Mouse (Mus musculus) heart, adult 11 months (tissue): ENCODE measurements around the gene Paxx.

ENCODE experiments used
- DNase-seq: peaks from one replicate; pipeline ENCODE4 v3.0.0; 2022

Gene Paxx

DNA sequence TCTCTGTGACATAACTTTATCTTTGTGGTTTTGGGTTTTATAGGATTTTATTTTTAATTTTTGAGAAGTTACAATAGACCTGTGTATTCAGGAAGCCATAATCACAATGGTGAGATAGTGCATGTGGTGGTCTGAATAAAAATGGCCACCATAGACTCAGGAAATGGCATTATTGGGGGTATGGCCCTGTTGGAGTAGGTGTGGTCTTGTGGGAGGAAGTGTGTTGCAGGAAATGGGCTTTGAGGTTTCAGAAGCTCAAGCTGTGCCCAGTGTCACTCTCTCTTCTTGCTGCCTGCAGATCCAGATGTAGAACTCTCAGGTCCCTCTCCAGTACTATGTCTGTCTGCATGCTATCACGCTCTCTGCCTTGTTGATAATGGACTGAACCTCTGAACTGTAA is 19.6 kb upstream of the Paxx start:
- no peak for DNase-seq

DNA sequence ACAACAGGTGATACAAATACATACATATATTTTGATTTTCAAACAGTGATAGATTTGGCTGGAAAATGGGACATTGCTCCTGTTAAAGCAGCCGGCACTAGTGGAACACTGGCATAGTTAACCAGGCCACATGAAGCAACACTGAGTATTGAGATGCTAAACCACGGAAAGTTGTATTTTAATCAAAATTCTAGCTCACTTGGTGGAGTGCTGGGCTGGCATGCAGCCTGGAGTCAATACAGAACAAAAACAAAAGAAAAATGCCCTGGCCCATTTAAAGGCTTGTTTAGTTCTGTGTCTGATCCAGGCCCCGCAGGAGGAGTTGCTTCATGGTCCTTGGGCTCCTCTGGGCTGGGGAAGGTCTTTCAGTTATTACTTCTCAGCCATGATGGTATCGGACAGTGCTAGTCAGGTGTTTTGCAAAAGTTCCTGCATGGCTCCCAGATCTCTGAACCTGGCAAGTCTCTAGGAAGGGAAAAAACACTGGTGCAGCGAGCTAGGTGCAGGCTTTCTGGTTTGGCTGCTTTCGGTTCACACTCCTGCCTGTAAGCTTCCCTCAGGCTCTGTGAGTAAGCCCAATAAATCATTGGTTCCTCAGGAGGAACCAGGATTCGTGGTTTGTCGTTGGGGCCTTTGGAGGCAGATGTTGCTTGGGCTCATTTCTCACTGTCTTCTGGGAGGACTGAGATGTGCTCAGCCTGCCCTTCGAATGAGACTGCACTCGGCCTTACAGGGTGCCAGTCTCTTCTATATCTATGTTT is 18.8 kb upstream of the Paxx start:
- no peak for DNase-seq

DNA sequence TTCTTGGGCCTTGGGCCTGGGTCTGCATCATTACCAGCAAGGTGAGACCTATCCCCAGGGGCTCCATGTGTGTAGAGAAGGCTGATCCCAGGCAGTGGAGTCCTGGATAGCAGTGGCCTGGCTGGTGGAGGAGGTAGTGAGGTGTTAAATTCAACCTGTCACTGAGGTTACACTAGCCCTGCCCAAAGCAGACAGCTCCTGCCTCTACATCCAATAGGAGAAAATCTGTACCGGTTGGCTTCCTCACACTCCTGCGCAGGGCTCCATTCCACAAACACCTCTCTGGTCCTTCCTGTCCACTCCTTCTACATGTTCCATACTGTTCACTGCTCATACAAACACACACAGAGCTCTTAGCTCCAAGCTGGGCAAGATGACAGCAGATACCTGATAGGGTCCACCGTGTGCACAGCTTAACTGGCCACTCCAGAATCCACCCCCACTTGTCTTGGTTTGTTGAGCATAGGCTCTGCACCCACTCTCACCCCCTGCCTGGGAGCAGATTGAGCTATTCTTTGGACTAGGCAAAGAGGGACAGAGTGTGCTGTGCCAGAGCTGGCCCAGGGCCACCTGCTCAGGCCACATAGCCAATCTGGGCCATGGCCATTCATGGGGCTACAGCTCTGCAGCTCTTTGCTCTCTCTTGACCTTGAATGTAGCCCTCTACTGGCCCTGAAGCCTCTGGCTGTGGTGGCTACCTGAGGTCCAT is 17.2 kb upstream of the Paxx start:
- peak; percentile 98 for DNase-seq

DNA sequence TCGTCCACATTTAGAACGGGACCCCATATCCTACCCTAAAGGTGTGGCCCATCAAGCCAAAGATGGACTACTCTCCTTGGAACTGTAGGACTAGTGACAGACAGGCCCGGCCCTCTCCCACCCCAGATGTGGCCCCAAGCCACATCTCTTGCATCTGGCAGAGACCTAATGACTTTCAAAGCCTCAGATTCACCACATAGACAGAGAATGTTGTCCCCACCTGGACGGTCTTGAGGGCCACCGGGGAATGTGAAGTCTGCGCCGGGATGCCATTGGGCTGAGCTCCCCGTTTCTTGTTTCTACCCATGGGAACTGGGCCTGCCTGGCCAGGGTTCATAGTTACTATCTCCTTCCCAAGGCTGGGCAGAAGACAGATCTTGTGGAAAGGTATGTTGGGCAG is 16.6 kb upstream of the Paxx start:
- no peak for DNase-seq

DNA sequence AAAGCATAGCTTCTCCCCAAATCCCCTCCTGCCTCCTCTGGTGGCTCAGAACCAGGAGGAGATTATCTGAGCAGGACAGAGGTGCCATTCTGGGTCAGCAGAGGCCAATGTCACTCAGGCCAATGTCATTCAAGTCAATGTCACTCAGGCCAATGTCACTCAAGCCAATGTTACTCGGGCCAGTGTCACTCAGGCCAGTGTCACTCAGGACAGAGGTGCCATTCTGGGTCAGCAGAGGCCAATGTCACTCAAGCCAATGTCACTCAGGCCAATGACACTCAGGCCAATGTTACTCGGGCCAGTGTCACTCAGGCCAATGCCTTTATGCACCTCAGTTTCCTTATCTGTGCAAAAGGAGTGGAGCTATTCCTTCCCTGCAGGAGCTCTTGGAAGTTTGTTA is 11.7 kb upstream of the Paxx start:
- DNase-seq: no peak

- DNase-seq: peak; percentile 97
Observed at GRCm38 (mm10) chr2:25469969-25470368, 9.1 kb upstream of the Paxx start, which contains the start of gene Ptgds. TSS of gene Ptgds (minus strand) at chr2:25470046.

DNA sequence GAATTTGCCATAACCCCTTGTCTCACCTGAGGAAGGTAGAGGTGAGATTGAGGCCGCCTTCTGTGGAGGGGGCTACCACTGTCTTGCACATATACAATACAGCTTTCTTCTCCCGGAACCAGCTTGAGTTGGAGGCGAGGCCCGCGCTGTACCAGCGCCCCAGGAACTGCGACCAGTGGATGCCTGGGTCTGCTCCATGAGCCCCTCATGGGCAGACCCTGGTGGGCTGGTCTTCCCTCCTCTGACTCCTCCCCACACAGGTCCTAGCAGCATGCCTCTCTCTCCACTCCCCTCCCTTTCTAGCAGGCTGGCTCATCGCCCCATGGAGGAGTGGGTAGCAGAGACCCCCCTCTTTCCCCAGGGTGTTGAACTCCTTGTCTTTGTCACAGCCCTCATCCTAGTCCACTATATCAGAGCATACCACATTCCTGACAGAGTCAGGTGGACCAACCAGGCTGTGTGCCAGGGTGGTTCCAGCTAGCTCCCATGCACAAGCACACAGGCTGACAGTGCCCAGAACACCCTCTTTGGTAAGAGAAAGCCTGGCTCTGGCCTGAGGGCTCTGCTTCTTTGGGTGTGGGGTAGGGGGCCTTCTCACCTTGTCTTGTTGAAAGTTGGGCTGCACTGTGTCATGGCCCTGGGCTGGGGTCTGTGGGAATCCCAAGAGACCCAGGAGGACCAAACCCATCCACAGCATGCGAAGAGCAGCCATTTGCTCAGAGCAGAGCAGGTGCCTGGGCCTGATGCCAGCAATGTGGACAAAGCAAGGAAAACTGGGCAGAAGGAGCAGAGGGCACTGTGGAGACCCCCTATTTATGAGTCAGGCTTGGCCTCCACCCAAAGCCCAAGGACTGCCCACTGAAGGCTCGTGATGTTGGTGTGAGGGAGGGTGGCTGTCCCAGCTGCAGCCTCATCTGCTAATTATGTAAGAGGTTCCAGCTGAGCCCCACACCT is 8.3 kb upstream of the Paxx start:
- peak; percentile 97 for DNase-seq

DNA sequence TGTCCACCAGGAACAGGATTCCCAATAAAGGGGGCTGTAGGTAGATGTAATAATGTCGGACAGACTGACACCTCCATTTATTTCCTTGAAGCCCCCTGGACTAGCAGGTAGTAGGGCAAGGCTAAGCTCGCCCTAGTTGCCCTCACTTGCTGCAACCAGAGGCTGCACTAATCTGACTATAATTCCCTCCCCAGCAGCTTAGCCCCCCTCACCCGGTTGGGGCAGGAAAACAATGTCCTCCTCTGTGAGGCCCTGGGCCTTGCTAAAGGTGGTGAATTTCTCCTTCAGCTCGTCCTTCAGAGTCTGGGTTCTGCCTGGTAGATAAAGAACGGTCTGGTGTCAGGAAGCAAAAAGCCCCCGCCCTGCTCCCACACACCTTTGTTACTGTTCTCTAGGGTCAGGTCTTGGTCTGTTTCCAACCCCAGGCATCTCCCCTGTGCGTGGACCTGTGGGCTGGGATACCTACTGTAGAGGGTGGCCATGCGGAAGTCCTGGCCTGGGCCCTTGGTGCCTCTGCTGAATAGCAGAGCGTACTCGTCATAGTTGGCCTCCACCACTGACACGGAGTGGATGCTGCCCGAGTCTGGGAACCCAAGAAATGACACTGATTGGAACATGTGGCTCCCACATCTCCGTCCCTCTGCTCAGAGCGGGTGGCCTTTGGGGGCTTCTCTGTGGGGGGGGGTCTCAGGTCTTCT is 6.9 kb upstream of the Paxx start:
- no peak for DNase-seq

DNA sequence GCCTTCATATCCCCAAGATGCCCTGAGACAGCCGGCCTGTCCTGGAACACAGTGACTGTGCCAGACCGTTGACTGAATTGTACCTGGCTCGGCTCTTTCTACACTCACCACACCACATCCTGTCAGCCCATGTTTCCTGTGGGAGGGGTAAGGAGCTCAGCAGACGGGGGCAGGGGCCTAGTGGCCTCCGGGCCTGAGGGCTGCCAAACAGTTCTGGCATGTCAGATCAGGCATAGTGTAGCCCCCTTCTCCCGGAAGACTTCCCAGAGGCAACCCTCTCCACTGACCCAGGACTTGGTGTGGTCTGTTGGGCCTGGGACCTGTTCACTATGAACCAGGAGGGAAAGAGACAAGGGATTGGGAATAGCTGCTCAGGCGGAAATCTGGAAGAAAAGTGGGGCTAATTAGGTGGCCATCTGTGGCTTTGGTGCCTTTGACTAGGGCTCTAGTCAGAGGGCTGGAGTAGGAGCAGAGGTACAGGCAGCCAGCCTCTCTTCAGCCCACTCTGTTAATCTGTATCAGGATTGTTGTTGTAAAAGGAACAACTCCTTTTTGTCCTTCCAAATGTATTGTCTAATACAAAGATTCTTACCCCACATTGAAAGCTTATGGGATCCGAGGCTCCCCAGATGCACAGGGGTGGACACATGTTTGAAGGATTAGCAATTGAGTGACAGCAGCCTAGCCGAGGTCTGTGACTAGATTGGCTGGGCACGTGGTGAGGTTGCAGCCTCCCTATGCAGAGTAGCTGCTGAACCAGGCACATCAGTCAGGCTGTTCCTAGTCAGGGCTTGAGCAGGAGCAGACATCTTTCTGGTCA is 5.1 kb upstream of the Paxx start:
- DNase-seq: peak; percentile 91

GRCm38 (mm10) chr2:25465256-25465655 is 4.4 kb upstream of the Paxx start:
- no peak for DNase-seq

DNA sequence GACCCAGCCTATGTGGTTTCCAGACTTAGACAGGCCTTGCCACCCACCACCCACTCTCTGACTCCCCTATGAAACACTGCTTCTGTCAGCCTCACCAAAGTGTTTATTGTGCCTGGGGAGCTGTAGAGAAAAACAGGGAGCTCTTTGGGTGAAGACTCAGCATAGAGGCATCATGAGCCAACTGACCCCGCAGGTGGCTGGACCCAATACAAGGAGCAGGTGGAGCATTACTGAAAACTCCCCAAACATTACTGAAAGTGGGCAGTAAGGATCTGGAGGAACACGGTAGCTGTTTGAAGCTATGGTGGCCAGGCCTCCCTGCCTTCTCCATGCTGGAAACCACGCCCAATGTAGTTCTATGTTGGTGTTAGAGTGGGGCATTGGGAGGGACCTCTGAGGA is 2.7 kb upstream of the Paxx start:
- no peak for DNase-seq

GRCm38 (mm10) chr2:25461407-25461806 is 513 bp upstream of the Paxx start:
- no peak for DNase-seq

GRCm38 (mm10) chr2:25460135-25460534 is 759 bp downstream of the Paxx start:
- no peak for DNase-seq

DNA sequence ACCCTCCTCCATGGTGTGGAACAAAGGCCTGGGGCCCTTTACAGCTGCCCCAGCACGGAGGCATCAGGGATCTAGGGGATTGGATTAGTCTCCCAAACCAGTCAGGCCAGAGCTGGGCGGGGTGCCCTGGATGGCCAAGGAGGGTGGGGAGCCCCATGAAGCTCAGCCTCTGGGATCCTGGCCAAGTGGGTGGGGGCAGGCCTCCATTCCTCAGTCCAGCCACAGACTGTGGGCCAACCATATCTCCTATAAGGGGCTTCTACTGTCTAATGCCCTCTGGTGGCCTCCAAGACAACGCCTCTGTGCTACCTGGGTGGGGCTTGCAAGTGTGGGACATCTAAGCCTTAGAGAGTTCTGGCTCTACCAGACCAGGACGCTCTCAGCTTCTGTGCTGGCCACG is 2.0 kb downstream of the Paxx start:
- DNase-seq: peak; percentile 95

GRCm38 (mm10) chr2:25457022-25457896 is 3.6 kb downstream of the Paxx start:
- no peak for DNase-seq

- DNase-seq: no peak
Observed at GRCm38 (mm10) chr2:25456205-25456953, 4.5 kb downstream of the Paxx start, which contains the start of gene Clic3. TSS of gene Clic3 (plus strand) at chr2:25456838.

DNA sequence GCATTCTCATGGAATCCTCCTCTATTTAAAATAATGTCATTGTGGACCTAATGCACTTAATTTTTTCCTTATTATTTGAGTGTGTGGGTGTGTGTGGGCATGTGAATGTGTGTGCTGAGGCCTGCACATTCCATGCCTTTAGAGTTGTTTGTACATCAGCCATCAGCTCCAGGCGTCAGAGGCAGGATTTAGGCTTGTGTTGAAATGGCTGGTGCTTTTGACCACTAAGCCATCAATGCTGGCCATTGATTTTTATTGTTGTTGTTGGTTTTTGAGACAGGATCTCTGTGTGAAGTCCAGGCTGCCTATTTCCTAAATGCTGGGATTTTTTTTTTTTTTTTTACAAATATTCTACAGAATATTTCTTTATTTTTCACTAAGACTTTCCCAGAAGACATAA is 7.9 kb downstream of the Paxx start:
- no peak for DNase-seq

- no peak for DNase-seq
Observed at GRCm38 (mm10) chr2:25450853-25451647, 9.8 kb downstream of the Paxx start.

- DNase-seq: no peak
Observed at GRCm38 (mm10) chr2:25442682-25443081, 18.2 kb downstream of the Paxx start.
